Mouse (Mus musculus) liver, embryonic 12.5 days (tissue): ENCODE data around the gene 4930558C23Rik. TPM values are rescaled to one million over a fixed set of nuclear protein-coding genes. Genes with fewer than 3 reads are reported as not detected.
A peak's percentile ranks its signal among the peaks of the same experiment; 100 is the strongest.
"Not testable (repeated sequence)": the region's sequence is repeated elsewhere in the genome, so short reads cannot be mapped to it uniquely, and the experiment has no call there.

ENCODE experiments used
- ATAC-seq: fragments of 200-750 bp; cut with Nextera tagmentation; 2 replicates; pipeline ENCODE4 v1.8.0; 2017; ENCODE audit warnings: moderate number of reproducible peaks, mild to moderate bottlenecking, moderate library complexity
- H3K27ac ChIP-seq: fragments of 300-500 bp; sonication (generic); 2 replicates; pipeline ENCODE4 v1.5.1; 2016; ENCODE audit warnings: mild to moderate bottlenecking
- H3K27me3 ChIP-seq: fragments of 300-500 bp; sonication (generic); replicated peaks from 2 replicates; pipeline ENCODE4 v1.6.1; 2016; ENCODE audit warnings: mild to moderate bottlenecking, moderate library complexity
- H3K36me3 ChIP-seq: fragments of 300-500 bp; sonication (generic); 2 replicates; pipeline ENCODE4 v1.6.1; 2016; ENCODE audit warnings: mild to moderate bottlenecking, moderate library complexity
- H3K4me1 ChIP-seq: fragments of 300-500 bp; sonication (generic); 2 replicates; pipeline ENCODE4 v1.6.1; 2016
- H3K4me2 ChIP-seq: fragments of 300-500 bp; sonication (generic); 2 replicates; pipeline ENCODE4 v1.6.1; 2016; ENCODE audit warnings: mild to moderate bottlenecking, moderate library complexity
- H3K4me3 ChIP-seq: fragments of 300-500 bp; sonication (generic); 2 replicates; pipeline ENCODE4 v1.5.1; 2016; ENCODE audit warnings: mild to moderate bottlenecking, moderate library complexity
- H3K9ac ChIP-seq: fragments of 300-500 bp; sonication (generic); 2 replicates; pipeline ENCODE4 v1.6.1; 2016; ENCODE audit warnings: mild to moderate bottlenecking, moderate library complexity
- H3K9me3 ChIP-seq: fragments of 300-500 bp; sonication (generic); replicated peaks from 2 replicates; pipeline ENCODE4 v1.6.1; 2016; ENCODE audit warnings: mild to moderate bottlenecking, moderate library complexity
- WGBS: fragments of 180-500 bp; shearing (Covaris S2); methylation state at CpG from one replicate; pipeline ENCODE4 v1.1.7; 2016; ENCODE audit not compliant: insufficient replicate concordance; 5-methylcytosine and 5-hydroxymethylcytosine counted together
- polyA plus RNA-seq: library from polyadenylated mRNA; unstranded; fragments of >200 nt; fragmentation: Nextera tagmentation; extraction: Ambion mirVana; gene quantifications from 2 replicates; pipeline ENCODE4 v1.2.1, GENCODE M21; 2016

4930558C23Rik gene
- polyA plus RNA-seq, 1 experiment from 2014 or later, result not detected

DNA sequence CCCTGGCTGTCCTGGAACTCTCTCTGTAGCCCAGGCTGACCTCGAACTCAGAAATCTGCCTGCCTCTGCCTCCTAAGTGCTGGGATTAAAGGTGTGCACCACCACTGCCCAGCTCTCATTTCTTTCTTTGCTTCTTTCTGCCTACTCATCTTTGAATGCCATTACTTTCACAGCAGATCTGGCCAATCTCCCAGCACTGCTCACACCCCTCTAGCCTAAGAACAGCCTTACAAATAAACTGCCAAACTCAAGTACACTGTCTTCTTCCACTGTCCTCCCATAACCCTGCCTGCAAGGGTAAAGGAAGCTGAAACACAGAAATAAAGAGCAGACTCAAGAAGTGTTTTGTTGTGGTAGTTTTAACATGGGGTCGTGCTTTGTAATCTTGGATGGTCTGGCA is 44.9 kb downstream of the 4930558C23Rik start:
- Histone ChIP-seq H3K9me3 (no peaks in the 10 kb centered on the region), H3K4me2 (no peak overlapping the region), H3K27ac (0 out of 2 replicates have a peak overlapping the region, but pooled peaks have one; percentile 37), H3K4me3 (no peak overlapping the region), H3K27me3 (no peaks in the 10 kb centered on the region), H3K9ac (no peak overlapping the region), H3K4me1 (peaks cover 37% of the 10 kb centered on the region), H3K36me3 (peaks cover 20% of the 10 kb centered on the region)
- 85% methylated on average over 2 of the region's 2 CpGs for WGBS
- no peak for ATAC-seq

GRCm38 (mm10) chr3:95356701-95357449 is 45.8 kb downstream of the 4930558C23Rik start, which contains the start of gene Setdb1:
Gene Setdb1 (minus strand): TSS chr3:95357202.
- peaks cover 29% of the 10 kb centered on the region for H3K36me3 ChIP-seq
- peak within 1 kb of the TSS; percentile 73 for H3K9ac ChIP-seq
- peak within 1 kb of the TSS; percentile 67 for H3K4me2 ChIP-seq
- not testable (repeated sequence) for H3K27me3 ChIP-seq, H3K9me3 ChIP-seq
- WGBS, result under 1% methylated on average over 35 of the region's 57 CpGs
- H3K4me3 ChIP-seq, result peak within 1 kb of the TSS; percentile 67
- peak within 1 kb of the TSS; percentile 71 for H3K27ac ChIP-seq
- H3K4me1 ChIP-seq, result peaks cover 37% of the 10 kb centered on the region
- peak; percentile 89 for ATAC-seq

GRCm38 (mm10) chr3:95355911-95356544 is 46.6 kb downstream of the 4930558C23Rik start:
- not testable (repeated sequence) for H3K27me3 ChIP-seq, H3K27ac ChIP-seq, H3K9me3 ChIP-seq
- H3K4me3 ChIP-seq, result peak overlapping the region; percentile 67
- peak overlapping the region; percentile 67 for H3K4me2 ChIP-seq
- 17% methylated on average over 12 of the region's 19 CpGs for WGBS
- peaks cover 34% of the 10 kb centered on the region for H3K4me1 ChIP-seq
- peak overlapping the region; percentile 73; the same call in 1 of the 2 replicates for H3K9ac ChIP-seq
- H3K36me3 ChIP-seq, result peaks cover 36% of the 10 kb centered on the region
- ATAC-seq, result peak; percentile 30; the same call in 1 of the 2 replicates

GRCm38 (mm10) chr3:95349491-95349890 is 53.1 kb downstream of the 4930558C23Rik start:
- H3K4me1 ChIP-seq, result no peaks in the 10 kb centered on the region
- no peaks in the 10 kb centered on the region for H3K27me3 ChIP-seq
- peaks cover 93% of the 10 kb centered on the region for H3K36me3 ChIP-seq
- no peak overlapping the region for H3K27ac ChIP-seq
- no peak overlapping the region for H3K9ac ChIP-seq
- no peaks in the 10 kb centered on the region for H3K9me3 ChIP-seq
- no peak overlapping the region for H3K4me2 ChIP-seq
- ATAC-seq, result no peak
- H3K4me3 ChIP-seq, result no peak overlapping the region

DNA sequence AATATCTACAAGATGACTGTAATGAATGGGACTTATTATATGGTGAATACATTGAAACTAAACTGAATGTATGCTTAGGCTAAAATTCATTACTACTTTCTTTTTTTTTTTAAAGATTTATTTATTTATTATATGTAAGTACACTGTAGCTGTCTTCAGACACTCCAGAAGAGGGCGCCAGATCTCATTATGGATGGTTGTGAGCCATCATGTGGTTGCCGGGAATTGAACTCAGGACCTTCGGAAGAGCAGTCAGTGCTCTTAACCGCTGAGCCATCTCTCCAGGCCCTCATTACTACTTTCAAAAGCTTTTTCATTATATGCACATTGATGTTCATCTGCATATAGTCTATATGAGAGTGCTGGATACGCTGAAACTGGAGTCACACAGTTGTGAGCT is 54.3 kb downstream of the 4930558C23Rik start:
- H3K36me3 ChIP-seq, result peaks cover 94% of the 10 kb centered on the region
- not testable (repeated sequence) for ATAC-seq, H3K9ac ChIP-seq, H3K9me3 ChIP-seq, H3K27ac ChIP-seq, H3K4me1 ChIP-seq, H3K4me3 ChIP-seq, H3K4me2 ChIP-seq, H3K27me3 ChIP-seq
- WGBS, result 87% methylated on average over 5 of the region's 5 CpGs

DNA sequence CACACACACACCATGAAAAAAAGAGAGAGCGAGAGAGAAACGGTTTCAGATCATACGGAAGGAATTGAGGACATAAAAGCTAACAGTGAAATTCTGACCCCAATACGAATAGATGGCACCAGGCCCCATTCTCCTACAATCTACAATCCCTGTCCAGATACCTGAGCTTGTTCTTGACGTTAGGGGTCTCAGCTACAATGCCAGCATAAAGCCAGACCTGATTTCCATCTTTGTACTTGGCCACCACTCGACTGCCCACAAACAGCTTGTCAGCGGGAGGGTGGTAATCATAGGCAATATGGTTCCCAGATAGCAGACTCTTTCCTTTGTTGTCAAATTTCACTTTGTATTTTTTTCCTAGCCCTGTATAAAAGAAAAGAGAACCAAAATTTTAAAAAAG is 56.2 kb downstream of the 4930558C23Rik start:
- Histone ChIP-seq H3K9ac (no peak overlapping the region), H3K36me3 (peaks cover 93% of the 10 kb centered on the region), H3K4me2 (no peak overlapping the region), H3K27ac (no peak overlapping the region), H3K27me3 (no peaks in the 10 kb centered on the region), H3K9me3 (no peaks in the 10 kb centered on the region), H3K4me3 (no peak overlapping the region), H3K4me1 (no peaks in the 10 kb centered on the region)
- ATAC-seq, result no peak
- 90% methylated on average over 7 of the region's 7 CpGs for WGBS

GRCm38 (mm10) chr3:95343356-95344000 is 59.2 kb downstream of the 4930558C23Rik start:
- H3K9ac ChIP-seq, H3K27ac ChIP-seq, H3K4me2 ChIP-seq, H3K9me3 ChIP-seq, H3K4me3 ChIP-seq, H3K4me1 ChIP-seq, H3K27me3 ChIP-seq, ATAC-seq: not testable (repeated sequence)
- peaks cover 95% of the 10 kb centered on the region for H3K36me3 ChIP-seq
- 87% methylated on average over 9 of the region's 9 CpGs for WGBS

DNA sequence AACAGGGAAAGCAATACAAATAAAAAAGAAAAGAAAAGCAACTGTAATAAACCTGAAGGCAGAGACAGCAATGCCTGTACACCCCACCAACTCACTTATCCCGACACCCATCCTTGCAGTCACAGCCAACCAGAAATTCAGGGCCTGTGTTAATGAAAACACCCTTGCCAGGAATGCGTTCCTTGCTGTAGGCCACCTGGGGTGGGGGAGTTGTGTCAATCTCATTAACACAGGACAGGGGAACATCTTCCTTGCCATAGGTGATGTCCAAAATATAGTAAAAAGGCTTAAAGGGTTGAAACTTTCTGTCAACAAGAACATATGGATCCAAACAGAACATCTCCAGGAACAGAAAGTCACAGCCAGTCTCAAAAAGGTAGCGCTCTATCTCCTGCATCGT is 64.4 kb downstream of the 4930558C23Rik start:
- Histone ChIP-seq H3K9me3 (no peaks in the 10 kb centered on the region), H3K9ac (no peak overlapping the region), H3K27me3 (no peaks in the 10 kb centered on the region), H3K4me2 (no peak overlapping the region), H3K36me3 (peaks cover 98% of the 10 kb centered on the region), H3K4me1 (no peaks in the 10 kb centered on the region), H3K27ac (no peak overlapping the region), H3K4me3 (no peak overlapping the region)
- ATAC-seq, result no peak
- WGBS, result 93% methylated on average over 4 of the region's 4 CpGs

DNA sequence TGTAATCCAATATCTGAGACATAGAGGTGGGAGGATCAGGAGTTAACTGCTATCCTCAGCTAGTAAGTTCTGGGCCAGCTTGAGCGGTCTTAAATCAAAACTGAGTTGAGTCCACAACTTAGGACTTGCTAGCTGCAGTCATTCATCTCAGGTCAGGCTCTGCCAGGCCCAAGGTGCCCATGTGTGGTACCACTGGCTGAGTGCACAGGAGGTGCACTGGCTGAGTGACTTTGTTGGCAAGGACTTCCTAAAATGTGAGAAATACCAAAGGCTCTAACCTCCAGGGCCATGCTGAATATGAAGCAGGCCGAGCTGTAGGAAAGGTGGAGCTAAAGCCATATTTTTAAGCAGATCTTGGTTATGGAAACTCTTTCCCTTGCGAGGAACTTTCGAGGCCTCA is 65.3 kb downstream of the 4930558C23Rik start:
- H3K36me3 ChIP-seq, result peaks cover 98% of the 10 kb centered on the region
- WGBS, result 82% methylated on average over 4 of the region's 4 CpGs

More for the DNA sequence above, 65.3 kb downstream of the 4930558C23Rik start:
- Histone ChIP-seq H3K27ac (no peak overlapping the region), H3K9me3 (no peaks in the 10 kb centered on the region), H3K9ac (no peak overlapping the region), H3K4me2 (no peak overlapping the region), H3K27me3 (no peaks in the 10 kb centered on the region), H3K4me1 (no peaks in the 10 kb centered on the region), H3K4me3 (no peak overlapping the region)
- no peak for ATAC-seq

Other genes with a start within 250 kb of the 4930558C23Rik start
- 1.9 and 2.1 TPM in 2 replicates for gene Sema6c, start 242.4 kb downstream of the 4930558C23Rik start, polyA plus RNA-seq
- gene Gabpb2, start 184.9 kb downstream of the 4930558C23Rik start, polyA plus RNA-seq, result 11.0 and 11.4 TPM in 2 replicates
- 59.6 and 60.9 TPM in 2 replicates for gene Cdc42se1, start 174.1 kb downstream of the 4930558C23Rik start, polyA plus RNA-seq
- gene Mllt11, start 170.7 kb downstream of the 4930558C23Rik start, polyA plus RNA-seq, result 4.3 and 4.5 TPM in 2 replicates
- 0.33 and 0.38 TPM in 2 replicates for gene Gm128, start 161.2 kb downstream of the 4930558C23Rik start, polyA plus RNA-seq
- not detected in 2 replicates for gene Bnipl, start 151.6 kb downstream of the 4930558C23Rik start, polyA plus RNA-seq
- 18.8 and 22.5 TPM in 2 replicates for gene Mindy1, start 121.5 kb downstream of the 4930558C23Rik start, polyA plus RNA-seq
- 11.8 and 12.1 TPM in 2 replicates for gene Prune1, start 120.8 kb downstream of the 4930558C23Rik start, polyA plus RNA-seq
- gene Anxa9, start 95.7 kb downstream of the 4930558C23Rik start, polyA plus RNA-seq, result 3.1 and 4.6 TPM in 2 replicates
- 134 and 135 TPM in 2 replicates for gene Cers2, start 88.0 kb downstream of the 4930558C23Rik start, polyA plus RNA-seq
- gene Setdb1, start 45.6 kb downstream of the 4930558C23Rik start, polyA plus RNA-seq, result 31.0 and 31.6 TPM in 2 replicates
- gene Arnt, start 31.5 kb upstream of the 4930558C23Rik start, polyA plus RNA-seq, result 22.8 and 25.8 TPM in 2 replicates
- gene Ctsk, start 96.4 kb upstream of the 4930558C23Rik start, polyA plus RNA-seq, result 1.4 and 1.7 TPM in 2 replicates
- gene Ctss, start 123.9 kb upstream of the 4930558C23Rik start, polyA plus RNA-seq, result 13.4 and 14.7 TPM in 2 replicates
- 0.08 and 0.10 TPM in 2 replicates for gene Hormad1, start 156.8 kb upstream of the 4930558C23Rik start, polyA plus RNA-seq
- 29.7 and 30.5 TPM in 2 replicates for gene Golph3l, start 186.1 kb upstream of the 4930558C23Rik start, polyA plus RNA-seq
- gene Ensa, start 222.2 kb upstream of the 4930558C23Rik start, polyA plus RNA-seq, result 42.9 and 45.0 TPM in 2 replicates